Mouse (Mus musculus) heart, adult 2 months (tissue): ENCODE measurements around the gene Gabarap. TPM values are rescaled to one million over a fixed set of nuclear protein-coding genes. Genes with fewer than 3 reads are reported as not detected.

Source experiments
- DNase-seq, 2 experiments: peaks; one replicate each; pipeline ENCODE4 v3.0.0; 2021
- H3K27ac ChIP-seq: fragments of 200-600 bp; 2 replicates; pipeline ENCODE4 v1.8.1; 2022
- H3K27me3 ChIP-seq: fragments of 200-500 bp; 2 replicates; pipeline ENCODE4 v1.6.1; 2012; ENCODE audit warnings: mild to moderate bottlenecking, low read length, inconsistent platforms, mixed read lengths; ENCODE audit not compliant: control insufficient read depth, insufficient read depth
- H3K36me3 ChIP-seq: fragments of 200-500 bp; 2 replicates; pipeline ENCODE4 v1.6.1; 2012; ENCODE audit warnings: low read length, inconsistent platforms; ENCODE audit not compliant: control insufficient read depth, insufficient read depth
- H3K4me1 ChIP-seq: fragments of 200-500 bp; 2 replicates; pipeline ENCODE4 v1.6.1; 2011; ENCODE audit warnings: low read length; ENCODE audit not compliant: control insufficient read depth, insufficient read depth
- H3K4me3 ChIP-seq: fragments of 200-600 bp; 2 replicates; pipeline ENCODE4 v1.8.1; 2022
- H3K79me2 ChIP-seq: fragments of 200-500 bp; replicated peaks from 2 replicates; pipeline ENCODE4 v1.6.1; 2012; ENCODE audit warnings: mild to moderate bottlenecking, inconsistent platforms, low read length, moderate library complexity, mixed read lengths; ENCODE audit not compliant: control insufficient read depth, insufficient read depth
- H3K9ac ChIP-seq: fragments of 200-500 bp; 2 replicates; pipeline ENCODE4 v1.6.1; 2012; ENCODE audit warnings: low read depth, mild to moderate bottlenecking, control low read depth, inconsistent platforms, low read length, mixed read lengths
- CTCF ChIP-seq: fragments of 200-600 bp; IDR thresholded peaks from 2 replicates; pipeline ENCODE4 v1.8.1; 2022; ENCODE audit warnings: antibody characterized with exemption, mild to moderate bottlenecking, moderate library complexity
- EP300 ChIP-seq: fragments of 200-500 bp; IDR thresholded peaks from 2 replicates; pipeline ENCODE4 v1.6.1; 2011; ENCODE audit warnings: low read depth, low read length, control low read depth; ENCODE audit not compliant: insufficient read depth
- POLR2A ChIP-seq: fragments of 200-500 bp; IDR thresholded peaks from 2 replicates; pipeline ENCODE4 v1.6.1; 2011; ENCODE audit warnings: mild to moderate bottlenecking, low read depth, low read length, control low read depth; ENCODE audit not compliant: insufficient read depth
- WGBS: fragments of 180-500 bp; shearing (Covaris S2); methylation state at CpG from one replicate; pipeline ENCODE4 v1.1.7; 2018; 5-methylcytosine and 5-hydroxymethylcytosine counted together
- intact Hi-C: fragments of 180-260 bp; cut with DNase I; formaldehyde crosslinking; loops from one replicate; pipeline ENCODE4 v1.15.1; 2025
- polyA plus RNA-seq: library from polyadenylated mRNA; depleted of rRNA; stranded (reverse); fragments of >200 nt; gene quantifications from 2 replicates; pipeline ENCODE4 v1.2.3, GENCODE M21; 2012
- total RNA-seq, 2 experiments: library from RNA; stranded (reverse); gene quantifications; 2 replicates each; pipeline ENCODE4 v1.2.3; 2021

Gene Gabarap
- total and polyA plus RNA-seq, 3 experiments = 284 to 469 (median 340) TPM

DNA sequence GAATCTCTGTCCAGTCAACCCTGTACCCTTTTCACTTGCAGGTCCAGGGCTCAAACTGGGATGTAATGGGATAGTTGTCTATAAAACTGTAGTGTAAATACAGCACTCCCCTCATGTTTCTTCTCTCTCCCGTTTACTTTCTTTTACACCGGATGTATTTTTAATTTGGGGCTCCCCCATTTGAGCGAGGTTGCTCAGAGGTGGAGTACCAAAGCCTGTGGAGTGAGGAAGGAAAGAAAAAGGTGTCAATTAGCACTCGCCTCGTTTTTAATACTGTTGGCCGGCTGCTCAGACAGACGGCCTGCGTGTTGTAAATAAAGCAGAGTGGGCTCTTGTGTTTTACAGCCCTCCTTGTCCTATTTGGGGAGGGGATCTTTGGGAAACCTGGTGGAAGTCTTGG lies 8.7 kb downstream of the Gabarap start:
- peaks cover 1% of the 10 kb centered on the region for H3K4me1 ChIP-seq
- TF ChIP-seq CTCF = no peak
- no peak for DNase-seq
- H3K79me2 ChIP-seq = peaks cover 5% of the 10 kb centered on the region
- no peak overlapping the region for H3K9ac ChIP-seq
- 82% methylated on average over 8 of the region's 8 CpGs for WGBS
- H3K36me3 ChIP-seq = peaks cover 4% of the 10 kb centered on the region
- intact Hi-C loops = loop anchor here (2.0 to 10.0 kb wide), 3 partner anchors 15 to 585 kb away; partner anchors contain the start of genes Acadvl, Kdm6b and Ybx2
- peak overlapping the region; percentile 55 for H3K27ac ChIP-seq
- H3K4me3 ChIP-seq = no peak overlapping the region
- no peaks in the 10 kb centered on the region for H3K27me3 ChIP-seq

- DNase-seq = peak; percentile 86 to 91
- Histone ChIP-seq H3K4me1 (peaks cover 1% of the 10 kb centered on the region), H3K27ac (peak within 1 kb of the TSS; percentile 85), H3K4me3 (peak within 1 kb of the TSS; percentile 71), H3K36me3 (no peaks in the 10 kb centered on the region), H3K9ac (peak within 1 kb of the TSS; percentile 93), H3K79me2 (peaks cover 5% of the 10 kb centered on the region), H3K27me3 (no peaks in the 10 kb centered on the region)
- WGBS = under 1% methylated on average over 48 of the region's 48 CpGs
- TF ChIP-seq CTCF = no peak
- TF ChIP-seq EP300 = peak; percentile 97
- peak; percentile 90 for TF ChIP-seq POLR2A
- intact Hi-C loops = loop anchor here (2.0 kb wide), 2 partner anchors 14 to 66 kb away; partner anchors contain the start of genes Acadvl and Ybx2
These were observed 9.5 kb downstream of the Gabarap start, which contains the start of gene Dvl2 for GRCm38 (mm10) chr11:70000396-70000898. Dvl2 (plus strand) TSS chr11:70000595.

GRCm38 (mm10) chr11:70001159-70001558 lies 10.2 kb downstream of the Gabarap start:
- intact Hi-C loops = loop anchor here (2.0 kb wide), 2 partner anchors 14 to 66 kb away; partner anchors contain the start of genes Acadvl and Ybx2
- no peaks in the 10 kb centered on the region for H3K27me3 ChIP-seq
- H3K9ac ChIP-seq = peak overlapping the region; percentile 93
- H3K4me3 ChIP-seq = peak overlapping the region; percentile 71
- 15% methylated on average over 8 of the region's 8 CpGs for WGBS
- H3K36me3 ChIP-seq = no peaks in the 10 kb centered on the region
- peaks cover 3% of the 10 kb centered on the region for H3K79me2 ChIP-seq
- TF ChIP-seq CTCF = no peak
- no peak for TF ChIP-seq POLR2A
- TF ChIP-seq EP300 = no peak
- no peak for DNase-seq
- peaks cover 1% of the 10 kb centered on the region for H3K4me1 ChIP-seq
- H3K27ac ChIP-seq = peak overlapping the region; percentile 85

- H3K27ac ChIP-seq = no peak overlapping the region
- intact Hi-C loops = loop anchor here (2.0 kb wide), 2 partner anchors 13 to 67 kb away; partner anchors contain the start of genes Acadvl and Ybx2
- peaks cover 3% of the 10 kb centered on the region for H3K79me2 ChIP-seq
- no peaks in the 10 kb centered on the region for H3K27me3 ChIP-seq
- H3K36me3 ChIP-seq = no peaks in the 10 kb centered on the region
- DNase-seq = no peak
- peaks cover 1% of the 10 kb centered on the region for H3K4me1 ChIP-seq
- TF ChIP-seq POLR2A = no peak
- peak; percentile 62 for TF ChIP-seq CTCF
- no peak overlapping the region for H3K4me3 ChIP-seq
- no peak overlapping the region for H3K9ac ChIP-seq
These were observed 10.9 kb downstream of the Gabarap start for GRCm38 (mm10) chr11:70001865-70002264.

- no peak for TF ChIP-seq EP300
- no peak for TF ChIP-seq POLR2A
- no peak for TF ChIP-seq CTCF
- Histone ChIP-seq H3K9ac (no peak overlapping the region), H3K79me2 (peaks cover 3% of the 10 kb centered on the region), H3K27me3 (no peaks in the 10 kb centered on the region), H3K27ac (no peak overlapping the region), H3K4me3 (no peak overlapping the region), H3K4me1 (peaks cover 1% of the 10 kb centered on the region), H3K36me3 (no peaks in the 10 kb centered on the region)
- WGBS = 87% methylated on average over 2 of the region's 2 CpGs
- intact Hi-C loops = no loop called here
- DNase-seq = no peak
These were observed 11.5 kb downstream of the Gabarap start for GRCm38 (mm10) chr11:70002471-70002870.

DNA sequence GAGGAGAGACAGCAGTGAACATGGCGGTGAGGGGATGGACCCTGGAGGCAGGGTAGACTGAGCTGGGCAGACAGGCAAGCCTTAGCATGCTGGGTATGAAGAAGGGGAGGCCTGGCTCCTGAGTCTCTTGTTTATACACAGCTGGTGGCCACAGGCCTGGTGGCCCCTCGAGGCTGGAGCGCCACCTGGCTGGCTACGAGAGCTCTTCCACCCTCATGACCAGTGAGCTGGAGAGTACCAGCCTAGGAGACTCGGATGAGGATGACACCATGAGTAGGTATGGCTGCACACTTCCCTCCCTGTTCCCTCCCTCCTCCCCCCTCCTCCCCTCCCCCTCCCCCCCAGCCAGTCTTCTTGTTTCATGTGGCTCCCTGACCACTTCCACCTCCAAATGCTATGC lies 14.6 kb downstream of the Gabarap start:
- H3K27me3 ChIP-seq = no peaks in the 10 kb centered on the region
- no peak overlapping the region for H3K27ac ChIP-seq
- no peak overlapping the region for H3K9ac ChIP-seq
- peaks cover 3% of the 10 kb centered on the region for H3K79me2 ChIP-seq
- TF ChIP-seq EP300 (no peak), POLR2A (no peak), CTCF (peak; percentile 53)
- no peak overlapping the region for H3K4me3 ChIP-seq
- H3K36me3 ChIP-seq = no peaks in the 10 kb centered on the region
- DNase-seq = no peak
- intact Hi-C loops = no loop called here
- WGBS = 62% methylated on average over 5 of the region's 5 CpGs
- peaks cover 1% of the 10 kb centered on the region for H3K4me1 ChIP-seq
